Mouse (Mus musculus) midbrain, embryonic 12.5 days (tissue): ENCODE results near the gene Zfp27. TPM values are rescaled to one million over a fixed set of nuclear protein-coding genes. Genes with fewer than 3 reads are reported as not detected.
A peak's percentile ranks its signal among the peaks of the same experiment; 100 is the strongest.
"Not testable (repeated sequence)": the region's sequence is repeated elsewhere in the genome, so short reads cannot be mapped to it uniquely, and the experiment has no call there.

Source experiments
- ATAC-seq: fragments of 200-750 bp; cut with Nextera tagmentation; 2 replicates; pipeline ENCODE4 v1.8.0; 2017; ENCODE audit warnings: low read depth, moderate TSS enrichment, moderate library complexity; ENCODE audit not compliant: low FRiP score
- H3K27ac ChIP-seq: fragments of 300-500 bp; sonication (generic); replicated peaks from 2 replicates; pipeline ENCODE4 v1.5.1; 2016; ENCODE audit warnings: mild to moderate bottlenecking
- H3K27me3 ChIP-seq: fragments of 300-500 bp; sonication (generic); 2 replicates; pipeline ENCODE4 v1.6.1; 2016; ENCODE audit warnings: mild to moderate bottlenecking
- H3K36me3 ChIP-seq: fragments of 300-500 bp; sonication (generic); 2 replicates; pipeline ENCODE4 v1.6.1; 2016
- H3K4me1 ChIP-seq: fragments of 300-500 bp; sonication (generic); 2 replicates; pipeline ENCODE4 v1.6.1; 2016
- H3K4me2 ChIP-seq: fragments of 300-500 bp; sonication (generic); replicated peaks from 2 replicates; pipeline ENCODE4 v1.6.1; 2016; ENCODE audit warnings: mild to moderate bottlenecking, moderate library complexity
- H3K4me3 ChIP-seq: fragments of 300-500 bp; sonication (generic); 2 replicates; pipeline ENCODE4 v1.5.1; 2016; ENCODE audit warnings: mild to moderate bottlenecking
- H3K9ac ChIP-seq: fragments of 300-500 bp; sonication (generic); replicated peaks from 2 replicates; pipeline ENCODE4 v1.6.1; 2016; ENCODE audit warnings: mild to moderate bottlenecking, moderate library complexity
- H3K9me3 ChIP-seq: fragments of 300-500 bp; sonication (generic); 2 replicates; pipeline ENCODE4 v1.6.1; 2016; ENCODE audit warnings: mild to moderate bottlenecking
- WGBS: fragments of 180-500 bp; shearing (Covaris S2); methylation state at CpG from one replicate; pipeline ENCODE4 v1.1.7; 2016; 5-methylcytosine and 5-hydroxymethylcytosine counted together
- microRNA-seq: library from miRNA; unstranded; fragments of <30 nt; microRNA quantifications from one replicate; pipeline ENCODE4, GENCODE M21; 2017
- polyA plus RNA-seq: library from polyadenylated mRNA; unstranded; fragments of >200 nt; fragmentation: Nextera tagmentation; extraction: Ambion mirVana; gene quantifications from 2 replicates; pipeline ENCODE4 v1.2.1, GENCODE M21; 2016

Gene Zfp27
- polyA plus RNA-seq, 1 experiment from 2014 or later = 14.3 TPM

DNA sequence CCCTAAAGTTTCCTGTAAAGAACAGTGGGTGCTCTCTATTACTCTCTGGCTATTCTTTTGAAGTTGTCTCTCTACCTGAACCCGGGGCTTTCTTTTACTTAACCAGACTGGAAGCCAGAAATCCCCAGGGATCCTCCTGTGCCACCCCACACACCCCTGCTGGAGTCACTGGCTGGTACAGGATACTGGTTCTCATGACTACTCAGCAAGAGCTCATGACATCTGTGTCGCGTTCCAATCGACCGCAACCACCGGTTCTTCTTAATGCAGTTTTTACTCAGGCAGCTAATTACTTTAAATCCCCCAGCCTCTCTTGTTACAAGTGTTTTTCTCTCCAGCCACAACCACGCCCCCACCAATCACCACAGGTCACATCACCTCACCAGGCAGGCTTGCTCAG is 26.3 kb downstream of the Zfp27 start:
- Histone ChIP-seq H3K4me2 (no peak overlapping the region), H3K9me3 (peaks cover 23% of the 10 kb centered on the region), H3K9ac (no peak overlapping the region), H3K27me3 (no peaks in the 10 kb centered on the region), H3K36me3 (peaks cover 32% of the 10 kb centered on the region), H3K4me3 (no peak overlapping the region), H3K27ac (no peak overlapping the region), H3K4me1 (no peaks in the 10 kb centered on the region)
- 83% methylated on average over 7 of the region's 7 CpGs for WGBS
- ATAC-seq = no peak

DNA sequence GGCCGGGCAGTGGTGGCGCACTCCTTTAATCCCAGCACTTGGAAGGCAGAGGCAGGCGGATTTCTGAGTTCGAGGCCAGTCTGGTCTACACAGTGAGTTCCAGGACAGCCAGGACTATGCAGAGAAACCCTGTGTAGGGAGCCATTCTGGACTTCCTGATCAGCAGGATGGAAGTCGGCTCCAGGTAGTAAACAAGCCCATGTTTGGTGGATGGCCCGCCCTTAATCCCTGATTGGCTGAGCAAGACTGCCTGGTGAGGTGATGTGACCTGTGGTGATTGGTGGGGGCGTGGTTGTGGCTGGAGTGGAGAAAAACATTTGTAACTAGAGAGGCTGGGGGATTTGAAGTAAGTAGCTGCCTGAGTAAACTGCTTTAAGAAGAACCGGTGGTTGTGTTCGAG is 28.8 kb downstream of the Zfp27 start:
- not testable (repeated sequence) for H3K9ac ChIP-seq, H3K4me3 ChIP-seq, H3K27me3 ChIP-seq, H3K4me2 ChIP-seq, H3K4me1 ChIP-seq, ATAC-seq, H3K27ac ChIP-seq
- peaks cover 30% of the 10 kb centered on the region for H3K9me3 ChIP-seq
- peaks cover 50% of the 10 kb centered on the region for H3K36me3 ChIP-seq
- WGBS = 94% methylated on average over 9 of the region's 9 CpGs

DNA sequence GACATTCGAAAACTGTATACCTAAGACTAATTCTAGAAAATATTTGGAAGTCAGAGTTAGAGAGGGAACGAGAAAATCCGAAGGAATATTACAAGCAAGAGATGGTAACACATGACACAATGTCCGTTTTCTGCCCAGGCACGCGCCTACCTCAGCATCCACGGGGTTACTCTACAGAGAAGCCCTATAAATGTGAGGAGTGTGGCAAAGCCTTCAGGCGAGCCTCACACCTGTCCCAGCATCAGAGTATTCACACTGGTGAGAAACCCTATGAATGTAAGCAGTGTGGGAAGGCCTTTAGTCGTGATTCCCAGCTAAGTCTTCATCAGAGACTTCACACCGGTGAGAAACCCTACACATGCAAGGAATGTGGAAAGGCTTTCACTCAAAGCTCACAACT is 32.1 kb downstream of the Zfp27 start:
- peaks cover 55% of the 10 kb centered on the region for H3K36me3 ChIP-seq
- H3K4me3 ChIP-seq = no peak overlapping the region
- H3K27me3 ChIP-seq = no peaks in the 10 kb centered on the region
- WGBS = 92% methylated on average over 10 of the region's 10 CpGs
- H3K9me3 ChIP-seq = peaks cover 38% of the 10 kb centered on the region
- H3K4me2 ChIP-seq = no peak overlapping the region
- H3K27ac ChIP-seq = no peak overlapping the region
- no peaks in the 10 kb centered on the region for H3K4me1 ChIP-seq
- ATAC-seq = no peak
- no peak overlapping the region for H3K9ac ChIP-seq

DNA sequence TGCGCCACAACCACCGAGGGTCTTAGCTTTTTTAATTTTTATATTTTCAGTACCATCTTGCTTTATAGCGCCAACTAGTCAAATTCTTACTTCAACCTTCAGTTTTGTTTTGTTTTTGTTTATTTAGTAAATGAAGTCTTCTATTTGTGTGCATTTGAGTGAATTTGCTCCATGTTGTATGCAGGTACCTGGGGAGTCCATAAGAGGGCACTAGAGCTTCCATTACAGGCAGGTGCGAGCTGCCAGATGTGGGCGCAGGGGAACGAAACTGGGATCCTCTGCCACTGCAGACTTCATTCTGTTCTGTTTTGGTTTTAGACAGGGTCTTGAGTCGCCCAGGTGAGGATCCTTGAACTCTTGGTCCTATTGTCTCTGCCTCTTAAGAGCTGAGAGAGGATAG is 44.7 kb downstream of the Zfp27 start:
- H3K4me2 ChIP-seq = no peak overlapping the region
- peaks cover 7% of the 10 kb centered on the region for H3K4me1 ChIP-seq
- no peak overlapping the region for H3K4me3 ChIP-seq
- WGBS = 89% methylated on average over 7 of the region's 7 CpGs
- ATAC-seq = no peak
- no peak overlapping the region for H3K27ac ChIP-seq
- H3K36me3 ChIP-seq = 0 out of 2 replicates have a peak, but pooled peaks cover 6% of the 10 kb centered on the region
- H3K9ac ChIP-seq = no peak overlapping the region
- H3K9me3 ChIP-seq = no peaks in the 10 kb centered on the region
- no peaks in the 10 kb centered on the region for H3K27me3 ChIP-seq

DNA sequence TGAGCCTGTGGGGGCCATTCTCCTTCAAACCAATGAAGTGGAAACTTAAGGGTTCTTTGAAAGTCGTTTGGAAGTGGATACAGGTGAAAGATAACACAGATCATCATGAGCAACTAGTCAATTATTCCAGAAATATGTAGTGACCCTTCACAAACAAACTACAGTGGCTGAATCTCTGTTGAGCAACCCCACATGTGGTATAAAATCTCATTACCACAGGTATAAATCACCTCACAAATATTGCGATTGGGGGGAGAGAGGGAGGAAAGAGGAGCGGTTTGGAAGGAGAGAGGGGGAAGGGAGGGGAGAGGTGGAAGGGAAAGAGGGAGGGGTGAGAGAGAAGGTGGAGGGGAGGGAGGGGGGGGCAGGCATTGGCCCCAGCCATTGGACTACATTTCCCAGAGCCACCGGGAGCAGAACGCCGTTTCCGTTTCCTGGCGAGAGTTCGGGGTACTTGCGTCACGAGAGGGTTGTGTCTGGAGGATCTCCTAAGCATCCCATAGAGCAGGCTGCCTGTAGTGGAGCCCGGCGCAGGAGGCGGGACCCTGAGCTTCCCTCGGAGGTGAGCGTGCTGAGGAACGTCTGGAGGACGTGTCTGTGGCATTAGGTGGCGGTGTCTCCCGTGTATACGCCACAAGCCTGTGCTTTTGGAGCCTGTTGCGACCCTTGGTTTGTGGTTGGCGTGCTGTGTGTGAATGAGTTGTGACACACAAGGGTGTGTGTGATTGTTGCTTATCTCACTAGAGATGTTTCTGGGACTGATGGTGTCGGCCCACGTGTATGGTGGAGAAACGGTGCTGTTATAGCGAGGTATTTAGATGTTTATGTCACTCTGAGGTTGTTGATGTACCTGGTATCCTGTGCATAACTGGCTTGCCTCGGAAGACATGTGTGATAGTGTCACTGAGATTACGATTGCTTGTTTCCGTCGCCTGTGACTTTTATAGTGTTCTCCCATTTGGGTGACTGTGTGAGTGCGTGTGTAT is 46.5 kb downstream of the Zfp27 start, which contains the start of gene Zfp420:
Gene Zfp420, plus strand, starts transcription at position 448 of the 986 bp plus-strand sequence.
- WGBS = 7% methylated on average over 32 of the region's 32 CpGs
- Histone ChIP-seq H3K4me2 (peak within 1 kb of the TSS; percentile 79), H3K4me1 (peaks cover 7% of the 10 kb centered on the region), H3K4me3 (peak within 1 kb of the TSS; percentile 69), H3K9ac (peak within 1 kb of the TSS; percentile 80), H3K36me3 (0 out of 2 replicates have a peak, but pooled peaks cover 6% of the 10 kb centered on the region), H3K9me3 (no peaks in the 10 kb centered on the region), H3K27ac (peak within 1 kb of the TSS; percentile 63), H3K27me3 (no peaks in the 10 kb centered on the region)
- peak; percentile 98 for ATAC-seq

DNA sequence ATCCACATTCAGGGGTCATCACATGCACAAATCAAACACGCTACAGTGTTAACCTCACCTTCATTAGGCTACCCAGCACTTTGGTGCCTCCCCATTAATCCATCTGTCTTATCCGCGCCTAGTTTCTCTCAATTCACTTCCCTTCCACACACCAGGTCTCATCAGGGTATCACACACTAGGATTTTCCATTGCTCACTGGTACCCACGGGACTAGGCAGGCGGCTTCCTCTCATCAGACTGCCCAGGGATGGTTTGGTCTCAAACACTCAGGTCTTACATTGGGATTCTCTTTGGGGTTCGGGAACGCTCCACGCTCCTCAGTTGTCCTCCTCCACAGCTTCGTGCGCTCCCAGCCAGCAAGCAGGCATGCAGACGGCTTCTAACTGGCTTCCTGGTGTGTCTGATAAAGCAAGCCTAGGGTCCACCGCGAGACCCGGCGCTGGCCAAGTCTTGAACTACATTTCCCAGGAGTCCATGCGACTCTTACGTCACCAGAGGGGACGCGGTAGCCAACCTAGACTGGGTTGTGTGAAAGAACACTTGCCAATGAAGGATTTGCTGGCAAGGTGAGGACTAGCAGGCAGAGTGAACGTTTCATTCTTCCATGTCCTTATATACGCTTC is 53.0 kb downstream of the Zfp27 start, which contains the start of gene Zfp940:
Gene Zfp940, minus strand, starts transcription at position 451 of the 624 bp plus-strand sequence.
- H3K9me3 ChIP-seq = 0 out of 2 replicates have a peak, but pooled peaks cover 4% of the 10 kb centered on the region
- WGBS = 2% methylated on average over 21 of the region's 21 CpGs
- ATAC-seq = peak; percentile 98
- no peaks in the 10 kb centered on the region for H3K27me3 ChIP-seq
- H3K4me2 ChIP-seq = peak within 1 kb of the TSS; percentile 81
- H3K9ac ChIP-seq = peak within 1 kb of the TSS; percentile 70
- H3K36me3 ChIP-seq = peaks cover 18% of the 10 kb centered on the region
- peak within 1 kb of the TSS; percentile 58 for H3K4me3 ChIP-seq
- H3K27ac ChIP-seq = peak within 1 kb of the TSS; percentile 32
- H3K4me1 ChIP-seq = peaks cover 10% of the 10 kb centered on the region

DNA sequence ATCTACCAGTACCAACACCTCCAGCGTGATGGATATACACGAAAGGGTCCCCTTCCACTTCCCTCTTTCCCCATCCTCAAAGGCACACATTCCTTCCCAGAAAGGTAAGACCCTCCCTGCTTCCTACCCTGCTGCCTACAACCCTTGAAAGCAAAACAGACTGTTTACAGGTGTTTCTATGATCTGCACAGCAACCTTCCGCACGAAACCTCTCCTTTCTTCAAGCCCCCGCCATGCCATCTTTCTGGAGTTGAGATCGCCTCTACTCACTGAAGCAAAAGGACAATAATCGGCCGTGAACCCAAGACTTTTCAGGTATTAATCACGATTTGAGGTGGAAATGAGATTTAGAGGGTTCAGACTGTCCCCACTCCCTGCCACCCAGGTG is 53.5 kb downstream of the Zfp27 start:
- Histone ChIP-seq H3K9me3 (0 out of 2 replicates have a peak, but pooled peaks cover 4% of the 10 kb centered on the region), H3K4me1 (peaks cover 10% of the 10 kb centered on the region), H3K4me2 (peak overlapping the region; percentile 81), H3K9ac (peak overlapping the region; percentile 70), H3K36me3 (peaks cover 19% of the 10 kb centered on the region), H3K27ac (no peak overlapping the region), H3K27me3 (no peaks in the 10 kb centered on the region), H3K4me3 (peak overlapping the region; percentile 58)
- ATAC-seq = no peak
- 56% methylated on average over 9 of the region's 9 CpGs for WGBS

DNA sequence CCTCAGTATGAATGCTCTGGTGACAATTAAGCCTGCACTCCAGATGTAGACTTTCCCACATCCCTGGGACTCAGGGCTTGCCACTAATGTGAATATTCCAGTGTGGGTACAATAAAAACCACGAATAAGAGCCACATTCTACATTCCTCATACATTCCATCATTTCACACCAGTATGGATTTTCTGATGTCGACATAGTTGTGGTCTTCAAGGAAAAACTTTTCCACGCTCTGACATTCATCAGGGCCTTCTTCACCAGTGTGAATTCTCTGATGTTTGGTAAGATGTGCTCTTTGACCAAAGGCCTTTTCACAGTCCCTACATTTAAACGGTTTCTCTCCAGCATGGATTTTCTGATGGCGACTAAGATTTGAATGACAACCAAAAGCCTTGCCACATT is 61.8 kb downstream of the Zfp27 start:
- no peaks in the 10 kb centered on the region for H3K9me3 ChIP-seq
- no peak overlapping the region for H3K27ac ChIP-seq
- no peak for ATAC-seq
- no peaks in the 10 kb centered on the region for H3K27me3 ChIP-seq
- 94% methylated on average over 5 of the region's 5 CpGs for WGBS
- no peak overlapping the region for H3K4me2 ChIP-seq
- H3K4me3 ChIP-seq = no peak overlapping the region
- H3K4me1 ChIP-seq = no peaks in the 10 kb centered on the region
- peaks cover 46% of the 10 kb centered on the region for H3K36me3 ChIP-seq
- no peak overlapping the region for H3K9ac ChIP-seq

Small RNA genes within 50 kb of the gene (microRNA-seq; reads per million reads assigned to microRNA genes)
- gene Mir7668 = 0.70 reads per million

Other genes with a start within 250 kb of the Zfp27 start
- 0.13 and 0.41 TPM in 2 replicates for gene Catsperg2, start 179.5 kb downstream of the Zfp27 start, polyA plus RNA-seq
- gene Zfp84, start 138.0 kb downstream of the Zfp27 start, polyA plus RNA-seq = 18.1 and 18.4 TPM in 2 replicates
- gene Zfp30, start 122.6 kb downstream of the Zfp27 start, polyA plus RNA-seq = 11.5 and 11.8 TPM in 2 replicates
- 24.0 and 26.3 TPM in 2 replicates for gene Zfp790, start 90.5 kb downstream of the Zfp27 start, polyA plus RNA-seq
- gene Zfp940, start 52.9 kb downstream of the Zfp27 start, polyA plus RNA-seq = 11.8 and 12.4 TPM in 2 replicates
- 14.2 and 14.4 TPM in 2 replicates for gene Zfp420, start 46.6 kb downstream of the Zfp27 start, polyA plus RNA-seq
- gene Zfp383, start 1.7 kb upstream of the Zfp27 start, polyA plus RNA-seq = 7.6 and 8.9 TPM in 2 replicates
- 14.7 and 18.7 TPM in 2 replicates for gene Zfp74, start 47.5 kb upstream of the Zfp27 start, polyA plus RNA-seq
- 14.0 and 14.1 TPM in 2 replicates for gene Zfp568, start 77.4 kb upstream of the Zfp27 start, polyA plus RNA-seq
- 7.2 and 7.5 TPM in 2 replicates for gene Zfp14, start 144.8 kb upstream of the Zfp27 start, polyA plus RNA-seq
- 10.4 and 11.2 TPM in 2 replicates for gene Zfp82, start 166.3 kb upstream of the Zfp27 start, polyA plus RNA-seq
- gene Gm26920, start 183.8 kb upstream of the Zfp27 start, polyA plus RNA-seq = 1.0 and 4.5 TPM in 2 replicates
- gene Zfp566, start 184.0 kb upstream of the Zfp27 start, polyA plus RNA-seq = 13.6 and 16.3 TPM in 2 replicates
- 134 and 136 TPM in 2 replicates for gene Zfp260, start 188.2 kb upstream of the Zfp27 start, polyA plus RNA-seq
- 17.0 and 18.8 TPM in 2 replicates for gene Zfp382, start 215.4 kb upstream of the Zfp27 start, polyA plus RNA-seq